Mouse (Mus musculus) C2C12 (cell line): ENCODE data around the gene Trmt10c. TPM values are rescaled to one million over a fixed set of nuclear protein-coding genes. Genes with fewer than 3 reads are reported as not detected.
"Not testable (repeated sequence)": the region's sequence is repeated elsewhere in the genome, so short reads cannot be mapped to it uniquely, and the experiment has no call there.

Experiments used
- H3K27me3 ChIP-seq: one replicate; pipeline ENCODE4 v1.6.1; 2011; ENCODE audit not compliant: control insufficient read depth, insufficient read depth, insufficient read length
- H3K36me3 ChIP-seq: one replicate; pipeline ENCODE4 v1.6.1; 2011; ENCODE audit not compliant: control insufficient read depth, insufficient read depth
- H3K4me3 ChIP-seq: one replicate; pipeline ENCODE4 v1.5.1; 2011; ENCODE audit warnings: mild to moderate bottlenecking, control low read depth; ENCODE audit not compliant: poor library complexity, insufficient read depth, severe bottlenecking
- H3K79me2 ChIP-seq: one replicate; pipeline ENCODE4 v1.6.1; 2011; ENCODE audit not compliant: control insufficient read depth, insufficient read depth
- H3K79me3 ChIP-seq: one replicate; pipeline ENCODE4 v1.6.1; 2011; ENCODE audit warnings: low read depth, control low read depth
- H3ac ChIP-seq: one replicate; pipeline ENCODE3; 2011; ENCODE audit warnings: low read depth; ENCODE audit not compliant: control insufficient read depth, insufficient read length
- CEBPB ChIP-seq: IDR thresholded peaks from one replicate; pipeline ENCODE4 v1.6.1; 2011; ENCODE audit warnings: low read depth, mild to moderate bottlenecking, control low read depth, moderate library complexity
- CTCF ChIP-seq: IDR thresholded peaks from one replicate; pipeline ENCODE4 v1.5.1; 2011; ENCODE audit not compliant: control insufficient read depth, insufficient read depth, insufficient read length
- FOSL1 ChIP-seq: IDR thresholded peaks from one replicate; pipeline ENCODE4 v1.8.0; 2011; ENCODE audit warnings: mild to moderate bottlenecking, low read length; ENCODE audit not compliant: poor library complexity, insufficient read depth, severe bottlenecking
- MAX ChIP-seq: IDR thresholded peaks from one replicate; pipeline ENCODE4 v1.6.1; 2011; ENCODE audit warnings: mild to moderate bottlenecking, control low read depth
- MYOD1 ChIP-seq: IDR thresholded peaks from one replicate; pipeline ENCODE4 v1.6.1; 2011; ENCODE audit warnings: low read depth; ENCODE audit not compliant: control insufficient read depth, insufficient read length
- MYOG ChIP-seq: IDR thresholded peaks from one replicate; pipeline ENCODE4 v1.6.1; 2011; ENCODE audit not compliant: control insufficient read depth, insufficient read length; ENCODE audit errors: extremely low read depth
- USF1 ChIP-seq: IDR thresholded peaks from one replicate; pipeline ENCODE4 v1.6.1; 2011; ENCODE audit warnings: low read depth, mild to moderate bottlenecking, control low read depth, moderate library complexity
- polyA plus RNA-seq: library from polyadenylated mRNA; unstranded; fragments of >200 nt; fragmentation: generic; extraction: Trizol; gene quantifications from one replicate; pipeline ENCODE4 v1.2.1, GENCODE M21; 2012; ENCODE audit warnings: missing spikeins

The Trmt10c gene
- polyA plus RNA-seq, 1 experiment: 5.9 TPM

- TF ChIP-seq FOSL1 (no peak), MYOG (no peak), USF1 (no peak), MYOD1 (no peak), MAX (no peak), CEBPB (no peak), CTCF (no peak)
- Histone ChIP-seq H3K27me3 (peaks cover 8% of the 10 kb centered on the region), H3K4me3 (no peak overlapping the region), H3K79me2 (no peaks in the 10 kb centered on the region), H3ac (no peak overlapping the region), H3K79me3 (no peaks in the 10 kb centered on the region), H3K36me3 (no peaks in the 10 kb centered on the region)
Measured at GRCm38 (mm10) chr16:56058151-56058550, 20.5 kb upstream of the Trmt10c start.

GRCm38 (mm10) chr16:56056944-56057590 lies 19.4 kb upstream of the Trmt10c start:
- Histone ChIP-seq H3K4me3 (no peak overlapping the region), H3K27me3 (peaks cover 8% of the 10 kb centered on the region), H3K79me2 (no peaks in the 10 kb centered on the region), H3K79me3 (no peaks in the 10 kb centered on the region), H3K36me3 (no peaks in the 10 kb centered on the region), H3ac (no peak overlapping the region)
- TF ChIP-seq CTCF (no peak), MAX (no peak), FOSL1 (no peak)

DNA sequence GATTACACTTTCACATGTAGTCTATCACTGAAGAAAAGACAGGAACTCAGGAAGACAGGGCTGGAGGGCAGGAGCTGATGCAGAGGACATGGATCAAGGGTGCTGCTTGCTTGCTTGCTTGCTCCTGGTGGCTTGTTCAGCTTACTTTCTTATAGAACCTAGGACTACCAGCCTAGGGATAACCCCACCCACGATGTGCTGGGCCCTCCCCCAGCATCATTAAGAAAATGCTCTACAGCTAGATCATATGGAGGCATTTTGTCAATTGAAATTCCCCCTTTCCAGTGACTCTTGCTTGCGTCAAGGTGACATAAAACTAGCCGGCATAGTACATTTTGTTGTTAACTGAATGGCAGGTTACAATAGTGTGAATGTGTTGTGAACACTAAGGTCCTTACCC lies 18.3 kb upstream of the Trmt10c start:
- Histone ChIP-seq H3K4me3 (no peak overlapping the region), H3ac (no peak overlapping the region), H3K27me3 (peaks cover 8% of the 10 kb centered on the region), H3K79me2 (no peaks in the 10 kb centered on the region), H3K36me3 (no peaks in the 10 kb centered on the region), H3K79me3 (no peaks in the 10 kb centered on the region)
- TF ChIP-seq USF1: no peak

DNA sequence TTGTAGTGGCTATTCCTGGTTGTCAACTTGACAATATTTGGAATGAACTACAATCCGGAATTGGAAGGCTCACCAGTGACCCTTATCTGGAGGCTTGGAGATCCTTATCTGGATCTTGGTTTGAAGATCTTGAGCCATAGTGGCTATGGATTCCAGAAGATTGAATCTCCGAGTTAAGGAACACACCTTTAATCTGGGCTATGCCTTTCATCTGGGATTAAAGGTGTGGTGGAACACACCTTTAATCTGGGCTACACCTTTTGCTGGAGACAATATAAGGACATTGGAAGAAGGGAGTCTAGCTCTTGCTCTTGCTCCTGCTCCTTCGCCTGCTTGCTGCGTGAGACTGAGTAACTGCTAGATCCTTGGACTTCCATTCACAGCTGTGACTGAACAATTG lies 10.4 kb upstream of the Trmt10c start, which contains the start of gene Senp7:
Gene Senp7 (plus strand): TSS at position 301 of the 400 bp plus-strand sequence.
- H3K4me3 ChIP-seq, H3ac ChIP-seq, H3K36me3 ChIP-seq, H3K79me2 ChIP-seq, H3K27me3 ChIP-seq, H3K79me3 ChIP-seq: not testable (repeated sequence)

- peaks cover 42% of the 10 kb centered on the region for H3K79me3 ChIP-seq
- peak overlapping the region; percentile 89 for H3K4me3 ChIP-seq
- peak overlapping the region; percentile 60 for H3ac ChIP-seq
- TF ChIP-seq USF1 (no peak), MYOD1 (no peak)
- no peaks in the 10 kb centered on the region for H3K27me3 ChIP-seq
- peaks cover 46% of the 10 kb centered on the region for H3K79me2 ChIP-seq
- H3K36me3 ChIP-seq: peaks cover 28% of the 10 kb centered on the region
Measured at GRCm38 (mm10) chr16:56038090-56038489, 471 bp upstream of the Trmt10c start.

DNA sequence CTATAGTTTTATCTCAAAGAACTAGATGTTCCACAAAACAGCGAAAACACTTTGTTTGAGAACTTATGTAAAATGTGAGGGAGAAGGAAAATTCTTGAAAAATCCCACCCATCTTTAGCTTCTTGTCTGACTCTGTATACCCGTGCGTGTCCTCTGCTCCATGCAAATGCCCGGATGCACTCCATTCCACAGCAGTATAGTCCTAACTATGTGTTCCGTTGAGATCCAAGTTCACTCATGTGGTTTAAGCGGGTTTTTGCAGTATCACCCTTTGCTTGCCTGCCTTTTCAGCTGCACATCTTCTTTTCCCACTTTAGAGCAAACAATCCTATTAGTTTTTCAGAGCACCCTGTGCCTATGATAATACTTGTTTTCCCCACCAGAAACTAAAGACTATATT lies 1.1 kb downstream of the Trmt10c start:
- Histone ChIP-seq H3K79me2 (peaks cover 53% of the 10 kb centered on the region), H3K4me3 (peak overlapping the region; percentile 89), H3ac (peak overlapping the region; percentile 70), H3K36me3 (peaks cover 39% of the 10 kb centered on the region), H3K79me3 (peaks cover 53% of the 10 kb centered on the region), H3K27me3 (no peaks in the 10 kb centered on the region)
- TF ChIP-seq CTCF (no peak), MYOD1 (no peak), MYOG (no peak), MAX (no peak), FOSL1 (no peak)

DNA sequence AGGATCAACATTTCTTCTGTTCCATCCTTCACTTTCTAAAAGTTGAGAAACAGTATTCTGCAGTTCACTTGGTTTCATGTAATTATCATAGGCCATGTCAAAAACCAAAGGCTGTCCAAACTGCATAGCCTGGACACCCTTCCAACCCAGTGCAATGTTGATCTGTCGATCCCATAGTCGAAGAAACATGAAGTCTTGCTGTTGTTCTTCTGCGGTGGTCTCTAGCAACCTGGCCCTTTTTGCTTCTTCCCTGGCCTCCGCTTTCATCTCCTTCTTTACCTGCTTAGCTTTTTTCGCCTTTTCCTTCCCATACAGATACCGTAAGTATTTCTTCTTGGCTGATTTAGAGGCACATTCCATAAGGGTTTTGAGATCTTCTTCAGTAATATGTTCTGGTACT lies 3.1 kb downstream of the Trmt10c start:
- Histone ChIP-seq H3K79me2 (peaks cover 60% of the 10 kb centered on the region), H3K27me3 (no peaks in the 10 kb centered on the region), H3K36me3 (peaks cover 39% of the 10 kb centered on the region), H3K79me3 (peaks cover 53% of the 10 kb centered on the region), H3K4me3 (no peak overlapping the region), H3ac (no peak overlapping the region)
- TF ChIP-seq FOSL1: no peak
- no peak for TF ChIP-seq MAX
- TF ChIP-seq MYOG: no peak
